Mouse (Mus musculus) heart, embryonic 14.5 days (tissue): ENCODE data around the gene Gan. TPM values are rescaled to one million over a fixed set of nuclear protein-coding genes. Genes with fewer than 3 reads are reported as not detected.

Source experiments
- ATAC-seq: fragments of 200-750 bp; cut with Nextera tagmentation; 2 replicates; pipeline ENCODE4 v1.8.0; 2017; ENCODE audit warnings: low read depth, moderate TSS enrichment; ENCODE audit not compliant: insufficient number of reproducible peaks, insufficient read depth, low FRiP score
- H3K27ac ChIP-seq, 2 experiments: fragments of 200-500 bp in 1 of 2; fragments of 300-500 bp in 1 of 2; sonication (generic) in 1 of 2; replicated peaks in 1 of 2; 2 replicates each; pipeline ENCODE4 v1.5.1; 2012 to 2014; ENCODE audit warnings: low read depth in 2 of 2, low read length in 2 of 2, control low read depth in 1 of 2, mild to moderate bottlenecking in 1 of 2, mixed read lengths in 1 of 2; ENCODE audit not compliant: control insufficient read depth in 1 of 2, insufficient read depth in 1 of 2
- H3K27me3 ChIP-seq: fragments of 300-500 bp; sonication (generic); 2 replicates; pipeline ENCODE4 v1.6.1; 2014; ENCODE audit warnings: mild to moderate bottlenecking, low read length, control low read depth; ENCODE audit not compliant: control insufficient read depth, insufficient read depth
- H3K36me3 ChIP-seq: fragments of 300-500 bp; sonication (generic); 2 replicates; pipeline ENCODE4 v1.6.1; 2014; ENCODE audit warnings: mild to moderate bottlenecking, control low read depth, low read length, mixed read lengths; ENCODE audit not compliant: control insufficient read depth, insufficient read depth
- H3K4me1 ChIP-seq, 2 experiments: fragments of 200-500 bp in 1 of 2; fragments of 300-500 bp in 1 of 2; sonication (generic) in 1 of 2; 2 replicates each; pipeline ENCODE4 v1.6.1; 2012 to 2014; ENCODE audit warnings: low read length in 2 of 2, control low read depth in 1 of 2, mixed read lengths in 1 of 2; ENCODE audit not compliant: control insufficient read depth in 2 of 2, insufficient read depth in 2 of 2
- H3K4me2 ChIP-seq: fragments of 300-500 bp; sonication (generic); 2 replicates; pipeline ENCODE4 v1.6.1; 2014; ENCODE audit warnings: mild to moderate bottlenecking, low read length
- H3K4me3 ChIP-seq, 2 experiments: fragments of 200-500 bp in 1 of 2; fragments of 300-500 bp in 1 of 2; sonication (generic) in 1 of 2; 2 replicates each; pipeline ENCODE4 v1.5.1; 2012 to 2014; ENCODE audit warnings: low read length in 2 of 2, mild to moderate bottlenecking in 2 of 2, control low read depth in 1 of 2, low read depth in 1 of 2, moderate library complexity in 1 of 2; ENCODE audit not compliant: control insufficient read depth in 1 of 2, insufficient read depth in 1 of 2
- H3K9ac ChIP-seq: fragments of 300-500 bp; sonication (generic); 2 replicates; pipeline ENCODE4 v1.6.1; 2014; ENCODE audit warnings: mild to moderate bottlenecking, low read length
- H3K9me3 ChIP-seq: fragments of 300-500 bp; sonication (generic); 2 replicates; pipeline ENCODE4 v1.6.1; 2016; ENCODE audit warnings: low read length, control low read depth; ENCODE audit not compliant: control insufficient read depth
- WGBS: fragments of 180-500 bp; shearing (Covaris S2); extraction: QIAGEN DNeasy Blood & Tissue Kit; methylation state at CpG from one replicate; pipeline ENCODE4 v1.1.7; 2014; 5-methylcytosine and 5-hydroxymethylcytosine counted together
- polyA plus RNA-seq: library from polyadenylated mRNA; unstranded; fragments of >200 nt; fragmentation: Nextera tagmentation; extraction: Ambion mirVana; gene quantifications from 2 replicates; pipeline ENCODE4 v1.2.1, GENCODE M21; 2014

Gene Gan
- polyA plus RNA-seq, 1 experiment from 2014 or later = 1.3 TPM

GRCm38 (mm10) chr8:117136351-117136750, 21.6 kb upstream of the Gan start:
- Histone ChIP-seq H3K4me1 (peaks cover 7% of the 10 kb centered on the region in 2 experiments), H3K27me3 (no peaks in the 10 kb centered on the region)
- ATAC-seq = no peak

GRCm38 (mm10) chr8:117136763-117137162, 21.2 kb upstream of the Gan start:
- Histone ChIP-seq H3K4me1 (peaks cover 7% of the 10 kb centered on the region in 2 experiments), H3K9ac (no peak overlapping the region), H3K9me3 (peaks cover 11% of the 10 kb centered on the region; the same call in 1 of the 2 replicates), H3K4me3 (no peak overlapping the region), H3K4me2 (no peak overlapping the region), H3K27ac (no peak overlapping the region), H3K36me3 (no peaks in the 10 kb centered on the region), H3K27me3 (no peaks in the 10 kb centered on the region)
- 21% methylated on average over 2 of the region's 2 CpGs for WGBS
- ATAC-seq = no peak

More at GRCm38 (mm10) chr8:117136351-117136750, 21.6 kb upstream of the Gan start:
- H3K4me3 ChIP-seq = no peak overlapping the region
- no peak overlapping the region for H3K9ac ChIP-seq
- H3K27ac ChIP-seq = no peak overlapping the region
- H3K36me3 ChIP-seq = no peaks in the 10 kb centered on the region
- no peak overlapping the region for H3K4me2 ChIP-seq
- 22% methylated on average over 4 of the region's 4 CpGs for WGBS
- peaks cover 11% of the 10 kb centered on the region; the same call in 1 of the 2 replicates for H3K9me3 ChIP-seq

GRCm38 (mm10) chr8:117137357-117137756, 20.6 kb upstream of the Gan start:
- no peaks in the 10 kb centered on the region for H3K27me3 ChIP-seq
- no peak; the same call in 1 of the 2 replicates for ATAC-seq
- 43% methylated on average over 11 of the region's 11 CpGs for WGBS
- peaks cover 11% of the 10 kb centered on the region; the same call in 1 of the 2 replicates for H3K9me3 ChIP-seq
- H3K9ac ChIP-seq = no peak overlapping the region
- H3K4me1 ChIP-seq = peaks cover 7% of the 10 kb centered on the region in 2 experiments
- no peak overlapping the region for H3K4me3 ChIP-seq
- no peak overlapping the region for H3K27ac ChIP-seq
- H3K36me3 ChIP-seq = no peaks in the 10 kb centered on the region
- no peak overlapping the region for H3K4me2 ChIP-seq

GRCm38 (mm10) chr8:117148520-117148919, 9.4 kb upstream of the Gan start:
- H3K27me3 ChIP-seq = no peaks in the 10 kb centered on the region
- no peak overlapping the region for H3K9ac ChIP-seq
- WGBS = 89% methylated on average over 6 of the region's 6 CpGs
- no peaks in the 10 kb centered on the region for H3K9me3 ChIP-seq
- H3K4me2 ChIP-seq = no peak overlapping the region
- H3K27ac ChIP-seq = no peak overlapping the region
- no peak for ATAC-seq
- H3K36me3 ChIP-seq = no peaks in the 10 kb centered on the region
- H3K4me1 ChIP-seq = no peaks in the 10 kb centered on the region
- H3K4me3 ChIP-seq = no peak overlapping the region

GRCm38 (mm10) chr8:117156149-117156548, 1.8 kb upstream of the Gan start:
- no peak overlapping the region for H3K4me3 ChIP-seq
- H3K4me2 ChIP-seq = no peak overlapping the region
- no peak overlapping the region for H3K27ac ChIP-seq
- no peaks in the 10 kb centered on the region for H3K9me3 ChIP-seq
- ATAC-seq = no peak
- H3K9ac ChIP-seq = no peak overlapping the region
- H3K27me3 ChIP-seq = no peaks in the 10 kb centered on the region
- WGBS = 84% methylated on average over 4 of the region's 4 CpGs
- peaks cover 4 to 5% of the 10 kb centered on the region in 2 experiments for H3K4me1 ChIP-seq
- H3K36me3 ChIP-seq = no peaks in the 10 kb centered on the region

- H3K4me2 ChIP-seq = peak overlapping the region; percentile 95
- H3K27me3 ChIP-seq = no peaks in the 10 kb centered on the region
- no peaks in the 10 kb centered on the region for H3K9me3 ChIP-seq
- H3K36me3 ChIP-seq = no peaks in the 10 kb centered on the region
- H3K4me1 ChIP-seq = peaks cover 4 to 5% of the 10 kb centered on the region in 2 experiments
- 11% methylated on average over 33 of the region's 33 CpGs for WGBS
- H3K27ac ChIP-seq = peak overlapping the region; percentile 83 to 87
- peak overlapping the region; percentile 92 for H3K9ac ChIP-seq
- no peak for ATAC-seq
- H3K4me3 ChIP-seq = peak overlapping the region; percentile 94
These were observed 818 bp upstream of the Gan start for GRCm38 (mm10) chr8:117156866-117157768.

- Histone ChIP-seq H3K4me1 (peaks cover 4 to 5% of the 10 kb centered on the region in 2 experiments), H3K36me3 (no peaks in the 10 kb centered on the region), H3K4me3 (peak overlapping the region; percentile 94), H3K4me2 (peak overlapping the region; percentile 95), H3K9me3 (no peaks in the 10 kb centered on the region), H3K9ac (peak overlapping the region; percentile 92), H3K27me3 (no peaks in the 10 kb centered on the region), H3K27ac (peak overlapping the region; percentile 83 to 87)
- under 1% methylated on average over 45 of the region's 45 CpGs for WGBS
- peak; percentile 90 for ATAC-seq
These were observed 205 bp upstream of the Gan start for GRCm38 (mm10) chr8:117157769-117158091.
